Mouse (Mus musculus): ENCODE results near the gene C1rl.
"Not testable (repeated sequence)": the region's sequence is repeated elsewhere in the genome, so short reads cannot be mapped to it uniquely, and the experiment has no call there.

The C1rl gene

DNA sequence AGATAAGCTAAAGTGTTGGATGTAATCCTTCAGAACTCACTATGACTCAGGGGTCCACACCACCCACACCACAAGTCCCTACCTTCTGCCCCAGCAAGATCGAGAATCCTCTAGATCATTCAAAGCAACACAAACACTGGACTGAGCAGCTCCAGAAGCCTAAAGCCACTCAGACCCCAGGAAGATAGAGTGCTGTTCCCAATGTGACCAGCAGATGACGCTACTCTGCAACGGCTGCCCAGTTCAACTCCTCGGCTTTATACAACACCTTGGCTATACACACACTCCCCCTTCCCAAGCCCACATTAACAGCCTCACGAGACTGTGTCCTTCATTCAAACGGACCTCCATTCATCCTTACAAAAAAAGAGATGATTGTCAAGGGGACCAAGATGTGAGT lies 20.1 kb upstream of the C1rl start:
- no peak for DNase-seq (ENCODE audit: low spot score in 2 of 2)

DNA sequence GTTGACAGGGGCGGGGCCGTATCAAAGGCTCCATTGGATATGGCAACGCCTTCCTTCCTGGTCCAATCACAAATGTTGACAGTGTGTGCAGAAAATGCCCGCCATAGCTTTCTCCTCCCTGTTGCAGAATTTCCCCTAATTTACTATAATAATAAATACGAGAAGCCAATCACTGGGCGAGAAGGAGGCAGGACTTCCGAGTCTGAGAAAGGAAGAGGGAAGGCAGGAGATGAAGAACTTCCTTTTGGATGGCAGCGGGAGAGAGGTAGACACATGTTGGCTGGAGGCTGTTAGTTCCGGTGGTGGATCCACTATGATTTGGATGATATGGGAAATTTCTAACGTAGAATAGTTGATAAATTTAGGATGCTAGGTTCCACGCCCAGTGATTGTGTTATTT lies 18.3 kb upstream of the C1rl start:
- DNase-seq (ENCODE audit: low spot score in 2 of 2): no peak

DNA sequence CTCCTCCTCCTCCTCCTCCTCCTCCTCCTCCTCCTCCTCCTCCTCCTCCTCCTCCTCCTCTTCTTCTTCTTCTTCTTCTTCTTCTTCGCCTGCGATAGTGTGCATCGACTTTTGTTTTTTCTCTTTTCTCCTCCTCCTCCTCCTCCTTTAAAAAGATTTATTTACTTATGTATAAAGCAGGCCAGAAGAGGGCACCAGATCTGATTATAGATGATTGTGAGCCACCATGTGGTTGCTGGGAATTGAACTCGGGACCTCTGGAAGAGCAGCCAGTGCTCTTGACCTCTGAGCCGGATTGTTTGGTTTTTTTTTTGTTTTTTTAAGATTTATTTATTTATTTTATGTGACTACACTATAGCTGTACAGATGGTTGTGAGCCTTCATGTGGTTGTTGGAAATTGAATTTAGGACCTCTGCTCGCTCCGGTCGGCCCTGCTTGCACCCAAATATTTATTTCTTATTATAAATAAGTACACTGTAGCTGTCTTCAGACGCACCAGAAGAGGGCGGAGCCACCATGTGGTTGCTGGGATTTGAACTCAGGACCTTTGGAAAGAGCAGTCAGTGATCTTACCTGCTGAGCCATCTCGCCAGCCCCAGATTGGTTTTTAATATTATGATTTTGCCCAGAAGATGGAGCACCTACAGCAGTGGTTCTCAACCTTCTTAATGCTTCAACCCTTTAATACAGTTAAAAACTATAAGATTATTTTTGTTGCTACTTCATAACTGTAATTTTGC lies 17.4 kb upstream of the C1rl start:
- not testable (repeated sequence) for DNase-seq (ENCODE audit: low spot score in 2 of 2)

DNA sequence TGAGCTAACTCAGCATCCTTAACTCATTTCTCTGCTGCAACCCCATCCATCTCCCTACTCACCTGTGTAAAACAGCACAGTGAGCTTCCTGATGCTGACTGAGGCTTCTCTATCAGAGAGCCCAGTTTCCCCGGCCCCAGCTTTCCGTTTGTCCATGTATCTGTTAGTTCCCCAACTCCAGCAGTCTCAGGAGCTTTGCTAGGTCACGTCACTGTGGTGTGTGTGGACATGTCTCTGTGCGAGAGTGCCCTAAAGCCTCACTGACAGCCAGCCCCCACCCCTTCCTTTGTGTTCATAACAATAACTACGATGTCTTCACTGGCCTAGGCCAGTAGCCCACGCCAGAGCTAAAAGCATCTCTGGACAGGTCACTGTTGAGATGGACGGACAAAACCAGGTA lies 16.7 kb upstream of the C1rl start:
- DNase-seq (ENCODE audit: low spot score in 2 of 2): no peak

DNA sequence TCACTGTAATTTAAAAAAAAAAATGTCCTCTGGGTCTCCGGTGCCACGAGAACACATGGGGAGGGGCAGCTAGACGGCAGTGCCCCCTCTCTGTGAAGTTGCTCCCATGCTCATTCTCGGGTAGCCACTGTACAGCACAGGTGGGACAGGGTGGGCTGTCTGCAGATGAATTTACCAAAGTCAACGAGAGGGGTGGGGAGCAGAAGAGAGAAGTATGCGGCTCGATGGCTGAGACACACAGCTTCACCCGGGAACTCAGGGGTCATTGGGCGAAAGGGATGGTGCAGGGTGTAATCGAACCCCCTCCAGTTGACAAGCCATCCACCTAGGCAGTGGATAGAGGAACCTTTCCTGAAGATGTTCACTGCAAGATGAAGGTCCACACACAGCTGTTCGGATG lies 16.1 kb upstream of the C1rl start:
- no peak for DNase-seq (ENCODE audit: low spot score in 2 of 2)

DNA sequence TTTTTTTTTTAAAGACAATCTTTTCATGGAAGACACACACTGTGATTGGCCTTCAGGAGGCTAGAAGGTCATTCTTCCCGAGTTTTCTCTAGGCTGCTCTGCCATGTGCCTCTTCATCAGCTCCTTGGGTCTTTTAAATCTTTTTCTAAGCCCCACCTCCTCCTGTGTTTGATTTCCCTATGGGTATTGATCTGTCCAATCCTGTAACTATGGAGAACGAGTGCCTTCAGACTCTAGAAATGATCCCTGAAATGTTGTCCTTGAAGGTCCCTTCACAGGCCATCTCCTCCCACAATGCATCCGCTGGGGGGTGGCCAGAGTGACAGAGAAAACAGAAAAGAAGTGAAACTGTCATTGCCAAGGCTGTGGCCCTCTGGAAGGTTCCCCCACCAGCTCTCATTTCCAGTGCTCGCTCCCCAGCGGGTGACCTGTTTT lies 15.7 kb upstream of the C1rl start:
- no peak for DNase-seq (ENCODE audit: low spot score in 2 of 2)

DNA sequence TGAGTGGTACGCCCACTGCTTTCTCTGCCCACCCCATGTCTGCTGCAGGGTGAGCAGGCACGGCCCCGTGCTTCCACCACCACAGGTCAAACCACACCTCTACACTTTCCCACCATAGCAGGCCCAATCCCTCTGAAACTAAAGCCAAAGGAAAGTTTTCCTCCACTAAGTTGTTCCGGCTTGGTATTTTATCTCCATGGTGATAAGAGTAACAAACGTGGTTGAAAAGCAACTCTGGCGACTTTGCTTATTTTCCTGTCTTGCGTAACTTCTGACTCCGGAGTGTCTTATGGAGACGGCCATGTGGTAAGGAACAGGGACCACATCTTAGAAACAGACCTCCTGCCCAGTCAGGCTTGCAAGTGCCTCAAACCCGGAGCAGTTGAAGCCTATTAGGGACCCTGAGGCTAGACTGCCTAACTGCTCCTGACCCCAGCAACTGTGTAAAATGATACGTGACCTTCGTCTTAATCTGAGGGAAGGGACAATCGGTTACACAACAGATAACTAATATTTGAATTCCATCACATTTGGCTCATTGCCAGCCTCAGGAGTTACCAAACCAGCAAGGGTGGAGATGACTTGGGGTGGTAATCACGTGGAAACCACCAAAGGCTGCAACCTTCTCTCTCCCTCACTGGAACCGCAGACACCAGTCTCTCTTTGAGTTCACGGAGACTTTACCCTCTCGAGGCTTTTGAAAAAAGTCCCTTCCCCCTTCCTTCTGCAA lies 14.8 kb upstream of the C1rl start:
- DNase-seq (ENCODE audit: low spot score in 2 of 2): no peak

DNA sequence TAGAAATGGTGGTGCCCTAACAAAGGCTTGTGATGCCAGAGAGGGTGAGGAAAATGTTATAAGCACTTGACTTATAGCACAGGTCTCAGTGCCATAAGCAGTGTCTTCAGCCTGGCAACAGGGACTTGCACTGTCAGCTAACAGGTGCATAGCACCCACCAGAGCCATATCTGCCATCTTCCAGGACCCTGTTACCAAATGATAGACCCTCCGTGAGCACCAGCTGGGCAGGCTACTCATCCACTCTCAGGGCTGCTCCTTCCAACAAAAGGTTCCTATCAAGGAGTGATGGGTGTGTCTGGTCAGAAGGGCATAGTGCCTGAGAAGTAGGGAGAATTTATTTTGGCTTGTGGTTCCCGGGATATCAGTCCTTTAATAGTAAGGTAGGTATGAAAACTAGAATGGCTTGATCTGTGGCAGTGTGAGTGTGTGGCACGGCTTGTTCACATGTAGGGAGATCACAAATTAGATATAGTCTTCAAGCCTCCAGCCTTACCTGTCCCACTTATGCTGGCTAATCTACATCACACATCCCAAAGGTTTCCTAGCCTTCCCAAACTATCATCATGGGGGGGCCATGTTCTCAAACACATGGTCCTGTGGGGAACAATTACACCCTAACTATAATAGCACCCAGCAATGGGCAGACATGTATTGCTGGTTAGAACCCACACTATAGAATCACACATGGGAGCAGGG lies 13.9 kb upstream of the C1rl start:
- DNase-seq (ENCODE audit: low spot score in 2 of 2): no peak

DNA sequence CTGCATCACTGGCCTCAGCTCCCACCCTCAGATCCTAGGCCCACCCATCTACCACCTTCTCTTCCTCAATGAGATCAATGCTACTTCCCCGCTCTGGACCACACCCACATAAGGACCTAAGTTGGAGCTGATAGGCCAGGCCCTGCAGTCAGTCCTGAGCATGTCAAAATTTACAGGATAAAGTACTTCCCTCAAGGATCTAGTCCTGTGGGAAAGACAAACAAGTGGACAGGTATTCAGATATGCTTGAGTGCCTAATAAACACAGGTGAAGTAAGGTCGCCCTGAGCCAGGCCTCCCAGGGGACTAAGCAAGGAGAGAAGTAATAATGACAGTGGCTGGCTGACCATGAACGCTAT lies 13.4 kb upstream of the C1rl start:
- DNase-seq (ENCODE audit: low spot score in 2 of 2): no peak

DNA sequence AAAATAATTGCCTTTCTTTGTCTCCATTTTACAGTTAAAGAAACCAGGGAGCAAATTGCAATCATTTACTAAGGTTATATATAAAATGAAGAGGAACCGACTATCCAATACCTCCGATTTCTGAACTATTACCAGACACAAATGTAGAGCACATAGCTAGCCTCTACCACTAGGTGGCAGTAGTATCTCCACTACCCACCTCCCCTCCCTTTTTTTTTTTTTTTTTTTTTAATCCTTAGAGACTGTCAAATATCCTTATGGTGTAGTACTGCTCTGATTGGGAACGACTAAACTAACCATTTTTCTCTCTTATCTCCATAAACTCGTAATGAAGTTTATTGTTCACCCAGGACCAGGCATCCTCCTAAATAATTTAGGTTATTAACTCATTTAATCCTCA lies 12.6 kb upstream of the C1rl start:
- no peak for DNase-seq (ENCODE audit: low spot score in 2 of 2)

DNA sequence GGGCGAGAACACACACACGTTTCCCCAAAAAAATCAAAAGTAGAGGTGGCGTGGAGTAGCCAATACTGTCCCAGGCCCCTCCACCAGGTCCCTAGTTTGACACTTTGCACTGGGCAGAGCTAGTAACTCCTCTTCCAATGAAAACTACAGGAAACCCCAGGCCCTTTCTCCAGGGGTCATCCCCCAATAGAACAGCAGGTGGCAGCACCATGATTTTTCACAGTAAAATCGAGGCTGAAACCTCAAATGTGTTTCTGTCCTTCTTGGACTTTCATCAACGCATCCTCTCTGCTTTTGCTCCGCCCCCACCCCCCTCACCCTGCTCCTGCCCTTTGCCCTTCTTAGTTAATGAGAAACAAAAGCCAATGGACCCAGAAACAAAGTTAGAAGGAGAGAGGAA lies 11.3 kb upstream of the C1rl start:
- no peak for DNase-seq (ENCODE audit: low spot score in 2 of 2)

DNA sequence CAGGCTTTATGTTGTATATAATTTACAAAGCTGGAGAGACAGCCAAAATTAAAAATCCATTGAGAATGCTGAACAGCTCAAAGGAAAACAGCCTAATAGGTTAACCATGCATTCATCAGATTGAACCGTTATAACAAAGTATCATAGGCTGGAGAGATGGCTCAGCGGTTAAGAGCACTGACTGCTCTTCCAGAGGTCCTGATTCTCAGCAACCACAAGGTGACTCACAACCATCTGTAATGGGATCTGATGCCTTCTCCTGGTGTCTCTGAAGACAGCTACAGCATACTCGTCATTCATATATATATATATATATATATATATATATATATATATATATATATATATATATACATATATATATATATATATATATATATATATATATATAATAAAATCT lies 9.1 kb upstream of the C1rl start:
- not testable (repeated sequence) for DNase-seq (ENCODE audit: low spot score in 2 of 2)

DNA sequence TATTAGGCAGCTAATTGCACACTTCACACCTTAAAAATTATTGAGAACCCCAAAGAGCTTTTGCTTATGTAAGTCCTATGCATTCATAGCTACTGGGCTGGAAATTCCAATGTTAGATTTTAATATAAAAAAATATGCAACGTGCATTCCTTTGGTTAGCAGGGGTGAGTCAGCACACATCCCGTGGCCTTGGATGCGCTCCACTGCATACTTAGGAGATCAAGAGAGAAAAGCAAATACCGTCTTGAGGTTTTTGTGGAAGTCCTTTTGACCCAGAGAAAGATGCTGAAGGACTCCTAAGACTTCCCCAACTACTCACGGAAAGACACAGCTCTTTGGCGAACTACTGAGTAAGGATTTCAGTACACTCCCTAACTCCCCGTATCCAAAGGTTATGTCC lies 8.1 kb upstream of the C1rl start:
- no peak for DNase-seq (ENCODE audit: low spot score in 2 of 2)

DNA sequence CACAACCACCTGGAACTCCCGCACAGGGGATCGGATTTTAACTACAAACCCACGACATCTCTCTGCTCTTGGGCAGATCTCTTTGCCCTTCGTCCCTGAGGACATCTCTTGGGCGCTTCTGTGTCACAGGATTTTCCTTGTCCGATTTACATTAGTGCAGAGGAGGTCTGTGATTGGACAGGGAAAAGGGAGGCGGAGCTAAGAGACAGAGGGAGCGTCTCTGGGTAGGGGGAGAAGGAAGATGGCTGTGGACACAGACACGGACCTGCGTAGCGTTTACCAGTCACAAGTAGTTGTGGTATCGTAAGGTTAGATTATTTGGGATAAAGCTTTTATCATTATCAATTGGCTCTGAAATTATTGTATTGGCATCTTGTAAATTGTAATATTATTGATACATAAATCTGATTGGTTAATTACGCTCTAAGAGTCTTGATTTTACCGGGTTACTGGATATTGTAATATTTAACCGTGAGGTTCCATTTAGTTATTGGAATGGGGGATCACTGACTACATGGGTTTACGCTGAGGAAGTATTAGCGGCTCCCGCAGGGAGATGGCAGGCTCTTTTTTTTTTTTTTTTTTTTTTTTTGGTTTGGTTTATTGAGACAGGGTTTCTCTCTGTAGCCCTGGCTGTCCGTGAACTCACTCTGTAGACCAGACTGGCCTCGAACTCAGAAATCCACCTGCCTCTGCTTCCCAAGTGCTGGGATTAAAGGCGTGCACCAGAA lies 7.3 kb upstream of the C1rl start:
- no peak for DNase-seq (ENCODE audit: low spot score in 2 of 2)

DNA sequence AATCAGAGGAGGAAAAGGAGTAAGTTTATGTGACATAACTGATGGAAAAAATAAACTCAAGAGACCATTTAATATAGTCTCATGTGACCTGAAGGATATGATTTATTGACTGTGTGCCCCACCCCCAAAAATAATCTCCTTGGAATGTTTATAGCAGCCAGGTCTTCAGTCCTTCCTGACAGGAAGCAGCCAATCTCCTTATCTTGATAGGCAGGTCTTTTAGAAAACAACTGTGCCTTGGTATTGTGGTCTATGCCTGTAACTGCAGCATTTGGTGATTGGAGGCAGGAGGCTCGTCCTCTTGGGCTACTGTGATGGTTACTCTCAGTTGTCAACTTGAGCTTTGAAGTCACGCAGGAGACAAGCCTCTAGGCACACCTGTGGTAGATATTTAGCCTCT lies 5.4 kb upstream of the C1rl start:
- no peak for DNase-seq (ENCODE audit: low spot score in 2 of 2)

DNA sequence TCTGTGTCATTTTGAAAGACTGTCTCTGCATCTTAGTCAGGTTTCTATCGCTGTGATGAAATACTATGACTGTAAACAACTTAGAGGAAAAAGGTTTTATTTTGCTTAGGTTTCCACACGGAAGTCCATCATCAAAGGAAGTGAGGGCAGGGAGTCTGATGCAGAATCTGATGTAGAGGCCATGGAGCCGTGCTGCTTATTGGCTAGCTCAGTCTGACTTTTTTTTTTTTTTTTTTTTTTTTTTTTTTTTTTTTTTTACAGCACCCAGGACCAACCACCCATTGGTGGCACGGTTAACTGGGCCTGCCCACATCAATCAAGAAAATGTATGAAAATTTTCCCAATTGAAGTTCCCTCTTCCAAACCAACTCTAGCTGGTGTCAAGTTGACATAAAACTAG lies 4.0 kb upstream of the C1rl start:
- DNase-seq (ENCODE audit: low spot score in 2 of 2): no peak

DNA sequence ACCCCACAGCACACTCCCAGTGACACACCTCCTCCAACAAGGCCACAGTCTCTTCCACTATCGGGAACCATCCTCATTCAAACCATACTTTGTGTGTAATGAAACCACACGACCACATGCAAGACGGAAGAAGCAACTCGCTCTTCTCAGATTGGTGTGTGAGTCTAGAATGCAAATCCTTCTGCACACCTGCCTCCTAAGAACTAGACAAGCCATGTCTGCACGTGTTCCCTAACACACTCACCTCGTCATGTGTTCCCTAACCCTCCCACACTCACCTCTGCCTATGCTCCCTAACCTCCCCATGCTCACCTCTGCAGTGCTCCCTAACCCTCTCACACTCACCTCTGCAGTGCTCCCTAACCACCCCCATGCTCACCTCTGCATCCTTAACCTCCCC lies 1.5 kb upstream of the C1rl start:
- DNase-seq (ENCODE audit: low spot score in 2 of 2): no peak

DNA sequence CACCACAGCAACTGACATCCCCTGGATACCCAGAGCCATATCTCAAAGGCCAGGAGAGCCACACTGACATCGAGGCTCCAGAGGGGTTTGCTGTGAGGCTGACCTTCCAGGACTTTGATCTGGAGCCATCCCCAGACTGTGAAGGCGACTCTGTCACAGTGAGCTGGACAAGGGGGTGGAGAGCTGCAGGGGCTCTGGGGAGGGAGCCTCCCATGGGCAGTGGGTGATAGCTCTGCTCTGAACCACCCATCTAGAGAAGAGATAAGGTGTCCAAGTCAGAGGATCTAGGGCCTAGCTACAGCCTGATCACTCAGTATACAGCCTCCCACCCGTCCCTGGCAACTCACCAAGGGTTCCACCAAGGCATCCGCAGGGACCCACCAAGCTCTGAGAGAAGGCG lies 973 bp downstream of the C1rl start:
- DNase-seq (ENCODE audit: low spot score in 2 of 2): no peak

DNA sequence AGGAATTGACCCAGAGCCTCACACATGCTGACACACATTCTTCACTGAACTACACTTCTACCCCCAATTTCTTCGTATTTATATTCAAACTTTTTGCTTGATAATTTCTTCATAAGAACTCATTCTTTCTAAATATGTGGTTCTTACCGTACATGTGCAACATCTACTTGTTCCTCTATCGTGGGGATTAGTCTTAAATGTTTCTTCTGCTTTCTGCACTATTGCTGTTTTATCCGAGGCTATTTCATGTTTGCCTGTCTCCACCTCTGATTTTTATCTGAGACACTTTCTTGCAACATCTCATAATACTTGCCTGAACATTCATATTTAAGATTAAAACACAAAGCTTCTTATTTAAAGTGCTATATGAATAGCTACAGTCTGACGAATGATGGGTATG lies 3.1 kb downstream of the C1rl start:
- no peak for DNase-seq (ENCODE audit: low spot score in 2 of 2)

DNA sequence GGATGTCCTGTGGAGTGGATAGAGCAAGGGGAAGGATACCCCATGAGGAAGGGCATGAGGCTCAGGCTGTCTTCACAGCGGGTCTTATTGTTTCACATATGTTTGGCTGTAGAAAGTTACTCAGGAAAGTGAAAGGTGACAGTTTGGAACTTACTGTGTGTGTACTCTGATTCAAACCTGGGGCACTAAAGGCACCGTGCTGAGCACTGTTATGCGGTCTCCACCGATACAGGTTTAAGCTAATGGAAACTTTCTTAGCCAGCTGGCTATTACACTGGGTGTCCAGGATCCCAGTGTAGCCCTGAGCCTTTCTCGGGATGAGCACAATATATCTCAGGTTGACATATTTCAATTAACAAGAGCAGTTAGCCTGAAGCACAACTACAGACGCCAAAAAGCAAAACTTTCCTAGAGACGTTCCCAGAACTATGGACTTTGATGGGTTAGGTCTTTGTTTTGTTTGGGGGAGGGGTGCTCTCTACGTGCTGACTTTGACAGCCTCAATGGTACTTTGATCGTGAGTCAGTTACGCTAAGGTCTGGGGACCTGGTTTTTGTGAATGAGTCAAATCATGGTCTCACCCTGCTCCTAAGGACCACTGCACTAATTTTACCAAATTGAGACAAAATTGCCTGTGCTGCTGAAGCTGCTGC lies 7.1 kb downstream of the C1rl start:
- DNase-seq (ENCODE audit: low spot score in 2 of 2): no peak

DNA sequence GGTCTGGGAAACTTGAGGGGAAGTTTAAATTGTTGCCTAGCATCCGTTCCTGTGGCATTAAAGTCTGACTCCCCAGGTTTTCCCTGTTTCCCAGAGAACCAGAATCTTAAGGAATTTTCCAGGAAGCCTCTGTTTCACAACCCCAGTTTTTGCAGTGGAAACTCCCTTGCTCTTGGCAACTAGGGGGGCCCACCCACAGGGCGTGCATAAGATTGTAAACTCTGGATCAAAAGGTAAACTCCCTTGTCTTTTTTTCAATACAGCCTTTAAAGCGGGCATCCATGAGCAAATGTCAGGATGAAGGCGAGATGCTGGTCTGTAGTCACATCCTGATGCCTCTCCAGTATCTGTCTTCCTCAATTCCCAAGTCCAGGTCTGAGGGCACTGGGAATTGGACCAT lies 8.6 kb downstream of the C1rl start:
- no peak for DNase-seq (ENCODE audit: low spot score in 2 of 2)

DNA sequence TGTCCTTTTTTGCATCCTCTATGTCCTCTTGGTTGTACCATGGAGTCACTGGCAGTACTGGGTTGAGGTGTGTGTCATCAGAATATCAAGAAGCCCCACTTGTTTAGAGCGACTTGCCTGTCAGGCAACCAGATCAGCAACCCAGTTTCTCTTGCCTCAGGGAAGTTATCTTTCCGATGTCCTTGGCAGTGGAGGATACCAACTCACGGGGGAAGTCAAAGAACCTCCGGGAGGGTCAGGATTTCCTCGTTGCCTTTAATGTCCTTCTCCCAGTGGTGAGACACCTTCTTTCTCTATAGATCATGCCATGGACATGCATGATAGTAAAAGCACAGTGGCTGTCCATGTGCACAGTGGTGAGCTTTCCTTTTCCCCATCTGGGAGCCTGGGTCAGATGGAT lies 9.1 kb downstream of the C1rl start:
- no peak for DNase-seq (ENCODE audit: low spot score in 2 of 2)

Measured in spleen, postnatal 36 days (tissue).